Mouse (Mus musculus): ENCODE measurements around the gene Ovol3. TPM values are rescaled to one million over a fixed set of nuclear protein-coding genes. Genes with fewer than 3 reads are reported as not detected.
"Not testable (repeated sequence)": the region's sequence is repeated elsewhere in the genome, so short reads cannot be mapped to it uniquely, and the experiment has no call there.

Gene Ovol3
- polyA plus RNA-seq, 1 experiment from 2014 or later = not detected

- H3K9me3 ChIP-seq = no peaks in the 10 kb centered on the region
- H3K4me3 ChIP-seq (replicated peaks) = no peak overlapping the region
- no peaks in the 10 kb centered on the region for H3K27me3 ChIP-seq (replicated peaks)
- no peaks in the 10 kb centered on the region for H3K4me1 ChIP-seq
- WGBS = 79% methylated on average over 2 of the region's 2 CpGs
- no peak for ATAC-seq (ENCODE audit: insufficient read depth, low FRiP score, low read depth)
- peaks cover 9% of the 10 kb centered on the region; the same call in 1 of the 2 replicates for H3K36me3 ChIP-seq
- no peak overlapping the region for H3K4me2 ChIP-seq
- no peak overlapping the region for H3K27ac ChIP-seq
- no peak overlapping the region for H3K9ac ChIP-seq
Observed at GRCm38 (mm10) chr7:30265041-30265440, 29.5 kb upstream of the Ovol3 start.

- H3K4me3 ChIP-seq (replicated peaks) = no peak overlapping the region
- 0 out of 2 replicates have a peak, but pooled peaks cover 4% of the 10 kb centered on the region for H3K36me3 ChIP-seq
- H3K27me3 ChIP-seq (replicated peaks) = no peaks in the 10 kb centered on the region
- WGBS = 74% methylated on average over 12 of the region's 12 CpGs
- H3K4me2 ChIP-seq = no peak overlapping the region
- no peaks in the 10 kb centered on the region for H3K9me3 ChIP-seq
- no peak overlapping the region for H3K27ac ChIP-seq
- no peak overlapping the region for H3K9ac ChIP-seq
- H3K4me1 ChIP-seq = no peaks in the 10 kb centered on the region
- 0 out of 2 replicates have a peak, but pooled peaks have one; percentile 50 for ATAC-seq (ENCODE audit: insufficient read depth, low FRiP score, low read depth)
Observed at GRCm38 (mm10) chr7:30251956-30252954, 16.7 kb upstream of the Ovol3 start.

GRCm38 (mm10) chr7:30237374-30237773, 1.8 kb upstream of the Ovol3 start:
- peaks cover 13% of the 10 kb centered on the region for H3K36me3 ChIP-seq
- not testable (repeated sequence) for ATAC-seq (ENCODE audit: insufficient read depth, low FRiP score, low read depth)

DNA sequence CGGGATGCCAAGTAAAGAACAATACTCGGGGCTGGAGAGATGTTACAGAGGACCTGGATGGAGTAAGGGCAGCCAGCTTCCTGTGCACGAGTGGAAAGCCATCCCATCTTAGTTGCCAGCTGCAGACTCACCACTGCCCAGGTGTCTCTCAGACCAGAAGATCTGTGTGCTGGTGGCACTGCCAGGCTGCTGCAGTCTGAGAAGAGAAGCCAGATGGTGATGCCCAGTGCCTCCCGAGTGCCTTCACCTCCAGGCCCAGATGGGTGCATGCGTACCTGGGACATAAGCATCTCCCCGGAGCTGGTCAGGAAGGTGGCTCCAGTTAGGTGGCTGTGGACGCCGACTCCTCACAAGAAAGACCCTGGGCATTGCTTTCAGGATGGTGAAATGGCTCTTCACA, 434 bp downstream of the Ovol3 start:
- Histone ChIP-seq H3K36me3 (peaks cover 10% of the 10 kb centered on the region), H3K27me3 (replicated peaks) (no peaks in the 10 kb centered on the region), H3K9me3 (no peaks in the 10 kb centered on the region), H3K4me2 (no peak overlapping the region), H3K27ac (no peak overlapping the region), H3K4me3 (replicated peaks) (no peak overlapping the region), H3K4me1 (peaks cover 16% of the 10 kb centered on the region), H3K9ac (no peak overlapping the region)
- no peak for ATAC-seq (ENCODE audit: insufficient read depth, low FRiP score, low read depth)
- 89% methylated on average over 8 of the region's 8 CpGs for WGBS

More at GRCm38 (mm10) chr7:30237374-30237773, 1.8 kb upstream of the Ovol3 start:
- 84% methylated on average over 3 of the region's 3 CpGs for WGBS
- not testable (repeated sequence) for H3K9ac ChIP-seq; H3K27me3 ChIP-seq (replicated peaks); H3K4me2 ChIP-seq; H3K4me1 ChIP-seq; H3K27ac ChIP-seq; H3K9me3 ChIP-seq; H3K4me3 ChIP-seq (replicated peaks)

GRCm38 (mm10) chr7:30234276-30234858, 1.2 kb downstream of the Ovol3 start:
- Histone ChIP-seq H3K36me3 (peaks cover 10% of the 10 kb centered on the region), H3K4me3 (replicated peaks) (no peak overlapping the region), H3K4me2 (no peak overlapping the region), H3K4me1 (peaks cover 16% of the 10 kb centered on the region), H3K9me3 (no peaks in the 10 kb centered on the region), H3K9ac (no peak overlapping the region), H3K27ac (no peak overlapping the region), H3K27me3 (replicated peaks) (no peaks in the 10 kb centered on the region)
- no peak for ATAC-seq (ENCODE audit: insufficient read depth, low FRiP score, low read depth)
- 92% methylated on average over 15 of the region's 15 CpGs for WGBS

- peak overlapping the region; percentile 86 for H3K4me2 ChIP-seq
- H3K9me3 ChIP-seq = no peaks in the 10 kb centered on the region
- ATAC-seq (ENCODE audit: insufficient read depth, low FRiP score, low read depth) = no peak
- H3K36me3 ChIP-seq = peaks cover 12% of the 10 kb centered on the region
- H3K27ac ChIP-seq = no peak overlapping the region
- no peak overlapping the region for H3K9ac ChIP-seq
- 88% methylated on average over 20 of the region's 20 CpGs for WGBS
- H3K4me3 ChIP-seq (replicated peaks) = no peak overlapping the region
- H3K4me1 ChIP-seq = peaks cover 16% of the 10 kb centered on the region
- H3K27me3 ChIP-seq (replicated peaks) = no peaks in the 10 kb centered on the region
Observed at GRCm38 (mm10) chr7:30233387-30233786, 2.1 kb downstream of the Ovol3 start.

DNA sequence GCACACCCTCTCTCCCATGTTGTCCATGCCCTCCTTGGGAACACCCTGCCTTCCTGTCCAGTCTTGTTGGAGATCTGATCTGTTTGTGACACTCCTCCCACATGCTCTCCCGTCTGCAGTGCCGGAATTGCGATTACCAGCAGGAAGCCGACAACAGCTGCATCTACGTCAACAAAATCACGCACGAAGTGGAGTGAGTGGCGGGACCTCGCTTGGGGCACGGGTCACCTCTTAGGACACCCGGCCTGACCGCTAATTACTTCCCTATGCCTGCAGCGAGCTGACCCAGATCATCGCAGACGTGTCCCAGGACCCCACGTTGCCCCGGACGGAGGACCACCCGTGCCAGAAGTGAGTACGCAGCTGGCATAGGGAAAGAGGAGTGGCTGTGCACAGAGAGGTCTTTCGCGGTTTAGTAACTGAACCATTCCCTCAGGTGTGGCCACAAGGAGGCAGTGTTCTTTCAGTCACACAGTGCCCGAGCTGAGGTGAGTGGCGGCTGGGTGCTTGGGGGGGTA, 2.8 kb downstream of the Ovol3 start:
- H3K9me3 ChIP-seq = no peaks in the 10 kb centered on the region
- 4% methylated on average over 24 of the region's 24 CpGs for WGBS
- H3K27ac ChIP-seq = peak overlapping the region; percentile 97
- ATAC-seq (ENCODE audit: insufficient read depth, low FRiP score, low read depth) = peak; percentile 3; the same call in 1 of the 2 replicates
- peaks cover 12% of the 10 kb centered on the region for H3K36me3 ChIP-seq
- H3K9ac ChIP-seq = peak overlapping the region; percentile 51
- peaks cover 16% of the 10 kb centered on the region for H3K4me1 ChIP-seq
- H3K27me3 ChIP-seq (replicated peaks) = no peaks in the 10 kb centered on the region
- H3K4me2 ChIP-seq = peak overlapping the region; percentile 86
- H3K4me3 ChIP-seq (replicated peaks) = peak overlapping the region; percentile 55

GRCm38 (mm10) chr7:30231669-30232454, 3.7 kb downstream of the Ovol3 start, which contains the start of the genes Polr2i and Tbcb:
Gene Polr2i (plus strand): TSS chr7:30231948.
Gene Tbcb (minus strand): TSS chr7:30232272.
- WGBS = under 1% methylated on average over 67 of the region's 67 CpGs
- Histone ChIP-seq H3K4me1 (peaks cover 16% of the 10 kb centered on the region), H3K27ac (peak within 1 kb of the TSS; percentile 97), H3K9me3 (no peaks in the 10 kb centered on the region), H3K36me3 (peaks cover 12% of the 10 kb centered on the region), H3K4me2 (peak within 1 kb of the TSS; percentile 86), H3K27me3 (replicated peaks) (no peaks in the 10 kb centered on the region), H3K4me3 (replicated peaks) (peak within 1 kb of the TSS; percentile 55), H3K9ac (peak within 1 kb of the TSS; percentile 53)
- peak; percentile 95 for ATAC-seq (ENCODE audit: insufficient read depth, low FRiP score, low read depth)

DNA sequence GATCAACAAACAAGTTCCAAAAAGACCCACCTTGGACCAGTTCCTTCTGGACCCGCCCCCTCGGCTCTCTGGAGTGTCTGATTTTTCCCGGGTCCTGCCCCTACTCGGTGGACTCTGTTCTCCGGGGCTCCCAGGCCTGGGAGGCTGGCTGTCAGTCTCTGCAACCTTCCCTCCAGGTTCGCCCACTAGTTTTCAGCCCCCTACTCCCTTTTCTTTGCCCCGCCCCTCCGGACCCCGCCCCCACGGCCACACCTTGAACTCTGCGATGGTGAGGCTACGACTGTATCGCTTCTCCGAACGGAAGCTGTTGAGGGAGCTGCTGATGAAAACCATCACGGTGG, 4.2 kb downstream of the Ovol3 start:
- Histone ChIP-seq H3K27ac (peak overlapping the region; percentile 7; the same call in 1 of the 2 replicates), H3K9ac (peak overlapping the region; percentile 37), H3K4me3 (replicated peaks) (peak overlapping the region; percentile 55), H3K9me3 (no peaks in the 10 kb centered on the region), H3K36me3 (peaks cover 14% of the 10 kb centered on the region), H3K4me2 (peak overlapping the region; percentile 81), H3K27me3 (replicated peaks) (no peaks in the 10 kb centered on the region), H3K4me1 (peaks cover 16% of the 10 kb centered on the region)
- WGBS = 1% methylated on average over 16 of the region's 16 CpGs
- no peak; the same call in none of the 2 replicates for ATAC-seq (ENCODE audit: insufficient read depth, low FRiP score, low read depth)

- no peaks in the 10 kb centered on the region for H3K27me3 ChIP-seq (replicated peaks)
- no peak overlapping the region for H3K9ac ChIP-seq
- no peak overlapping the region for H3K27ac ChIP-seq
- ATAC-seq (ENCODE audit: insufficient read depth, low FRiP score, low read depth) = no peak
- no peaks in the 10 kb centered on the region for H3K9me3 ChIP-seq
- H3K4me1 ChIP-seq = peaks cover 5% of the 10 kb centered on the region; the same call in 1 of the 2 replicates
- H3K4me3 ChIP-seq (replicated peaks) = no peak overlapping the region
- H3K36me3 ChIP-seq = peaks cover 22% of the 10 kb centered on the region
- WGBS = 90% methylated on average over 12 of the region's 12 CpGs
- H3K4me2 ChIP-seq = no peak overlapping the region
Observed at GRCm38 (mm10) chr7:30224206-30224605, 11.3 kb downstream of the Ovol3 start.

DNA sequence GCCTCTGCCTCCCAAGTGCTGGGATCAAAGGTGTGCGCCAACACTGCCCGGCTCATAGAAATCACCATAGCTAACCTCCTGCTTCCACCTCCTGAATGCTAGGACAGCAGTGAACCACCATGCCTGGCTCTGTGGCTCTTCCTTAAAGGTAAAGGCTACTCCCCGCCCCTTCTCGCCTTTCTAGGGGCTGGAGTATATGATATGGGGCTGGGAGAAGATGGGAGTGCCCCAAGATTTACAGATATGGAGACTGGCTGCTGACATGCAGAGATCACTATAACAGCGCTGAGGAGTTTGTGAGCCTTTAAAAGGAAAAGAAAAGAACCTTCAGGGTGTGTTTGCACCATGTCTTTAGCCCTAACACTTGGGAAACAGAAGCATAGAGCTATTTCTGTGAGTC, 13.3 kb downstream of the Ovol3 start:
- Histone ChIP-seq H3K9ac (no peak overlapping the region), H3K27me3 (replicated peaks) (no peaks in the 10 kb centered on the region), H3K4me3 (replicated peaks) (no peak overlapping the region), H3K4me1 (peaks cover 9% of the 10 kb centered on the region; the same call in 1 of the 2 replicates), H3K9me3 (no peaks in the 10 kb centered on the region), H3K36me3 (peaks cover 20% of the 10 kb centered on the region), H3K4me2 (no peak overlapping the region), H3K27ac (no peak overlapping the region)
- WGBS = 94% methylated on average over 5 of the region's 5 CpGs
- ATAC-seq (ENCODE audit: insufficient read depth, low FRiP score, low read depth) = no peak
